8 mouse cellular contexts compared by ENCODE assay signal in the genomic region with DNA sequence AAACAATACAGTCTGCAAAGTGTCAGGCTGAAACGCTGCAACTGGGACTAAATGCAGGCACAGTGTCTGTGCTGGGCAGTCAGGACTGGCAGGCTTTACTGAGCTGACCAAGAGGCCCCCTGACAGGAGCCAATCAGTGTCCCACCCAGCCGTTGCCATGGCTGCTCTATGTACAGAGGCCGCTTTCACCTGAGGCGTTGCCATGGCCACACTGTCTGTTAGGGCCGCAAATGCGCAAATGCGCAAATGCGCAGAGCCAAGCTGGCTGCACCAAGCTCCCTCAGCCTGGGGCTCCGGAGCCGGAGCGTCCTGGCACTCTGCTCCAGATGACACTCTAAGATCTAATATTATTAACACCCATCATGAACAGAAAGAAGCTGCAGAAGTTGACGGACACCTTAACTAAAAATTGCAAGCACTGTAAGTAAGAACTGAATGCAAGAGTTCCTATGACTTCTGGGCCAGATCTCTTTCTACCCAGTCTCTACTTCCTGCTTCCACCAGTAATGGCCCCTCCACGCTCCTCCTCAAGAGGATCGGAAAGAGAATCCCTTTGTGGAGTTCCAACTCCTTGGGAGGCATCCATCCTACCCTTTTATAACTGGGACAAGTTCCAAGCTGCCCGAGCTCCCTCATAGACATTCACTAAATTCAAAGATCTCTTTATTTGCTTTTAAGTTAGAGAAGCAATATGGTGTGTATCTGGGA. TPM values are rescaled to one million over a fixed set of nuclear protein-coding genes. Genes with fewer than 3 reads are reported as not detected.
DNase-seq lines count a peak whose midpoint lies in the region; ATAC-seq lines count a peak whose summit lies in the region.

A gene (plus strand): TSS at position 214 of the 708 bp plus-strand sequence.

- H3K27me3 ChIP-seq in forebrain, embryonic 12.5 days = no peaks in the 10 kb centered on the region

- peak; percentile 14 for DNase-seq in ovary, adult 18-20 months (ENCODE audit: low spot score)
- DNase-seq in ovary, postnatal 10 days (ENCODE audit: low spot score) = no peak
- peak; percentile 55 to 69 for DNase-seq in layer of hippocampus, adult 8-10 months (ENCODE audit: low spot score in 2 of 2)
- DNase-seq in lung, postnatal 25 days (ENCODE audit: low spot score) = peak; percentile 4
- DNase-seq in right cerebral cortex, postnatal 4 days = peak; percentile 56

- H3K4me1 ChIP-seq in forebrain, embryonic 12.5 days = peaks cover 14% of the 10 kb centered on the region

- peak; percentile 100 for ATAC-seq in forebrain, embryonic 12.5 days (ENCODE audit: low FRiP score)
- ATAC-seq in megakaryocyte, adult 5-6 weeks (ENCODE audit: poor library complexity, severe bottlenecking) = no peak
- ATAC-seq in megakaryocyte-erythroid progenitor cell, adult 5-6 weeks (replicated peaks; ENCODE audit: low FRiP score, low TSS enrichment, poor library complexity, severe bottlenecking) = no peak

- peak within 1 kb of the TSS; percentile 47 for H3K4me2 ChIP-seq in forebrain, embryonic 12.5 days

- H3K27ac ChIP-seq in forebrain, embryonic 12.5 days = peak within 1 kb of the TSS; percentile 56

- H3K9me3 ChIP-seq in forebrain, embryonic 12.5 days = no peaks in the 10 kb centered on the region

- WGBS in forebrain, embryonic 12.5 days = 5% methylated on average over 15 of the region's 15 CpGs

- H3K36me3 ChIP-seq in forebrain, embryonic 12.5 days (replicated peaks) = no peaks in the 10 kb centered on the region

- H3K9ac ChIP-seq in forebrain, embryonic 12.5 days = no peak within 1 kb of the TSS

- H3K4me3 ChIP-seq in forebrain, embryonic 12.5 days (replicated peaks) = peak within 1 kb of the TSS; percentile 37

RNA-seq across cellular contexts. Expression of the gene that starts here (rescaled TPM):
- polyA plus RNA-seq in forebrain, embryonic 12.5 days (2016; fragmentation: Nextera tagmentation; extraction: Ambion mirVana) = 9.7 and 12.4 TPM in 2 replicates
- total RNA-seq in layer of hippocampus, adult 8-10 months (2022) = 1 to 10 TPM; 4.3 to 7.0 (median 6.3) TPM
- total RNA-seq in megakaryocyte, adult 5-6 weeks (2015) = not detected in 2 replicates
- total RNA-seq in megakaryocyte, adult 5-6 weeks (2017) = not detected in 2 replicates
- total RNA-seq in megakaryocyte-erythroid progenitor cell, adult 5-6 weeks (2014; fragmentation: Nextera tagmentation) = not detected in 2 replicates
- total RNA-seq in megakaryocyte-erythroid progenitor cell, adult 5-6 weeks (2017) = not detected in 2 replicates

Comparison
In these comparisons a context has a peak if more than half of its experiments do, and no peak if none do; other contexts are left out.
1. RNA of the gene that starts here (total RNA-seq): 4.3 to 7.0 TPM in layer of hippocampus, adult 8-10 months; not detected in megakaryocyte, adult 5-6 weeks and not detected in megakaryocyte-erythroid progenitor cell, adult 5-6 weeks; every median in the first group is over 4 times any median in the second.